Mouse (Mus musculus) heart, postnatal 0 days (tissue): ENCODE results near the gene Txndc17.

ENCODE experiments used
- CTCF ChIP-seq: IDR thresholded peaks from 2 replicates; pipeline ENCODE4 v1.5.1; 2016; ENCODE audit warnings: antibody characterized with exemption, control low read depth, low read depth
- EP300 ChIP-seq: IDR thresholded peaks from 2 replicates; pipeline ENCODE4 v1.6.1; 2016; ENCODE audit warnings: antibody characterized with exemption, low read depth

DNA sequence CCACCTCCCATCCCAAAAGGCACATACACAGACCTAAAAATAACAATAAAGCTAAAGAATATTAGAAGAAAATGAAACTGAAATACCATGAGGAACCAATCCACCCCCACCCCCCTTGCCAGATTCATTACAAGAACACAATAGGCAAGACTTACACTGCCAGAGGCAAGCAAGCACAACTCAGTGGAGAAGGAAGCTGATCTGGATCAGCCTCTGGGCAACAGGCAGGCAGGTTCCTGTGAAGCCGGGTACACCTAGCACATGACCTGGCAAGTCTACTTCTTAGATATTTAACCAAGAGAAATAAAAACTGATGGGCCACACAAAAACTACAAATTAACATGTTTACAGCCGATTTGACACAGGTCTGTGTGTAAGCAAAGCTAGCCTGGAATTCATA lies 44.1 kb upstream of the Txndc17 start:
- TF ChIP-seq CTCF (no peak), EP300 (no peak)
